Mouse (Mus musculus): ENCODE results near the gene Grb2. TPM values are rescaled to one million over a fixed set of nuclear protein-coding genes. Genes with fewer than 3 reads are reported as not detected.

Gene Grb2
- total RNA-seq, 2 experiments from 2014 or later = 181 to 192 TPM

- DNase-seq = no peak
These were observed 65.1 kb downstream of the Grb2 start for GRCm38 (mm10) chr11:115643265-115643664.

GRCm38 (mm10) chr11:115642705-115643104 lies 65.7 kb downstream of the Grb2 start:
- no peak for DNase-seq

GRCm38 (mm10) chr11:115641664-115642036 lies 66.7 kb downstream of the Grb2 start:
- no peak for DNase-seq

DNA sequence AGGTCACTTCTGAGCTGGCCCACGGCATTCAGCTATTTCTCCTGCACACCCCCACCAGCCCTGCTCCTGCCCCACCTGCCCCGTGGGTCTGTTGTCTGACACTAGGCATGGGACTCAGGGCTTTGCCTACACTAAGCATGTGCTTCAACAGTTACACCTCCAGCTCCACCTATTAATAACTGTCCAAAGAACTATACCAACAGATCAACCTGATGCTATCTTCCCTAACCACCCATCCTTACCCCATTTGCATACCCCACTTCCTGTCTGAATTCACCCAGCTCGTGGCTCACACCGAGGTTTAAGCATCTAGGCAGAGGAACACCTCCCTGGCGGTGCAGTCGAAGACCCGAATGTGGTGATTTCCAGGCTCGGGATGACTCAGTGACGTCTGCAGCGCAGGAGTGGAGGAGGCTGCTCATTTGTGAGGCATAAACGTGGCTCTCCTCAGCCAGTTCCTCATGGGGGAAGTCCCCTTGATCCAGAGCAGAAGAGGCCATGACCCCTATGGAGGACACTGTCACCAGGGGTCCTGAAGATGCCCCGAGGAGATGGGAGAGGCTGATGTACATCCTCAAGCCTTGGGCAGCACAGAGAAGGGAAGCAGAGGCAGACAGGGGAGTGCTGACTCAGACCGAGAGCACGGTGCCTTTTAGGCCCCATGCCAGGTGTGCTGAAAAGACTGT lies 67.3 kb downstream of the Grb2 start:
- no peak for DNase-seq

DNA sequence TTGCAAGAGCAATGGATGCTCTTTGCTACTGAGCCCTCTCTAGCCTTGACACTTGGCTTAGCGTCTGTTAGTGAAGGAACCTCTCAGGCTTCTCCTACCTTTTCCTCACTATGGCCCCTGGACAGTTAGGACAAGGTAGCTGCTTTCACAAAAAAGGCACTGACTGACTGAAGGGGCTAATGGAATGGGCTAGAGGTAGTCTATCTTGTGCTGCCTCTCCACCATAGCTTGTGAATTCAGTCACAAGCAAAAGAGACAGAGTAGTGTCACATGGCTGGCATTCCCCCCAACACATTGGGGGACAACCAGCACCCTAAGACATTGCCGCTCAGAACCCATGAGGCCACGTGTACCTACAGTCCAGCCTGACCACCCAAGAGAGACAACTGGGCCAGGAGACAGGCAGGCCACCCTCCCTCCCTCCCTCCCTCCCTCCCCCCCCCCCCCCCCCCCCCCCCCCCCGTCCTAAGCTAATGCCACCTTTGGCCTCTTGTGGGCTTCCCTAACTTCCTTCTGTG lies 68.0 kb downstream of the Grb2 start:
- DNase-seq = no peak

DNA sequence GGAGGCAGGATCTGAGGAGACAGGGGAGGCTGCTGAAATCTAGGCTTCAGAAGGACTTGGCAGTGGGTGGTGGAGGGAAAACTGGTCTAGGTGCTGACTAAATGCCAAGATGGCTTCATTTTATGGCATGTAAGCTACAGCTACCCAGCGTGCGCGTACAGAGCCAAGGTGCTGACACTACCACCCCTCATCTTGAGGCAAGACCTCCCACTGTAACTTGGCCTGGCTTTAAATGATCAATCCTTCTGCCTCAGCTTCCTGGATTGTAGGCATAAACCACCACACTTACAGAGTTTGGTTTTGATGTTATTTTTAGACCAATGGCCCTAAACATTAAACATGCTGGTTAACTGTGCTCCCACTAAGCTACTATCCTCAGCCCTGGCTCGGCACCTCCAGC lies 68.9 kb downstream of the Grb2 start:
- DNase-seq = no peak

DNA sequence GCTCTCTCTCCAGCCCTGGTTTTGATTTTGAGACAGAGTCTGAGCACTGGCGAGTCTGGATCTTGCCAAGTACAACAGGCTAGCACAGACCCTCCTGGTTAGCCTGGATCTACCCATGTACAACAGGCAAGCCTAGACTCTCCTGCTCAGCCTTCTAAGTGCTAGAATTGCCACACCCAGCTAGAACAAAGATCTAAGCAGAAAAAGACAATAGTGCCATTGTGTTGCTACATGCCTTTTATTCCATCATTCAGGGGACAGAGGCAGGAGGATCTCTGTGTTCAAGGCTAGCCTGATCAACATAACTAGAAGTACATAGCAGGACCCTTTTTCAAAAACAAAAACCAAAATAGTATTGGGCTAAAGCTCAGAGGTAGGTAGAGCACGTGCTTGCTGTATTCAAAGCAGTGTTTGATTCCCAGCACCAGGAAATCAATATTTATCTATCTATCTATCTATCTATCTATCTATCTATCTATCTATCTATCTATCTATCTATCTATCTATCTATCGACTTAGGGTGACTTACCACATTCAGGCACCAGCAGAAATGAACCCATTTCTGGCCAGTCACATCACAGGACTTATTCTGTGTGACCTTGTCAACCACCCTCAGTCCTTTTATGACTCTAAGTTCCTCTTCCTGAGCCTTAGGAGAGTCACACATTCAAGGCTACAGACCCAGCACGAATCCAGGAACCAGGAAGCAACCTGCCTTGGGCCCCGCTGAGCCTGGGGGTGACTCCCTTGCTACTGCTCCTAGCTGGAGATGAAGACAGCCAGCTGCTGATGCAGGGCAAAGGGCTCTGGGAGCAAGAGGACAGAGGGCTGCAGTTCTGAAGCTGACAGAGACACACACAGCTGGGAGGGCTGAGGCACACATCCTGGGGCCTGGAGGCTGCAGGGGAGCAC lies 69.6 kb downstream of the Grb2 start:
- no peak for DNase-seq

DNA sequence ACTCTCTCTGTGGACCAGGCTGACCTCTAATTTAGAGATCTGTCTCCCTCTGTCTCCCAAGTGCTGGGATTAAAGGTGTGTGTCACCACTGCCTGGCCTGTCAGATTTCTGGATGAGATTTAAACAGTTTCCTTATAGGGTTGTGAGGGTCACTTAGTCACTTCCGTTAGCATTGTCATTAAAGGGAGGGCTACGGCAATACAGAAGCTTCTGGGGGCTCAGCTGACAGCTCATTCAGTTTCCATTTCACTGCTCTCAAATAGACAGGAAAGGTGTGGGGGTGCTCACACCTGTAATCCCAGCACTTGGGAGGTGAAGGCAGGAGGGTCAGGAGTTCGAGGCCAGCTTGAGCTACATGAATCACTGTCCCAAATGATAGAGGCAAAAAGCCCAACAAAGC lies 71.4 kb downstream of the Grb2 start:
- no peak for DNase-seq

- no peak for DNase-seq
These were observed 72.9 kb downstream of the Grb2 start for GRCm38 (mm10) chr11:115635484-115635883.

DNA sequence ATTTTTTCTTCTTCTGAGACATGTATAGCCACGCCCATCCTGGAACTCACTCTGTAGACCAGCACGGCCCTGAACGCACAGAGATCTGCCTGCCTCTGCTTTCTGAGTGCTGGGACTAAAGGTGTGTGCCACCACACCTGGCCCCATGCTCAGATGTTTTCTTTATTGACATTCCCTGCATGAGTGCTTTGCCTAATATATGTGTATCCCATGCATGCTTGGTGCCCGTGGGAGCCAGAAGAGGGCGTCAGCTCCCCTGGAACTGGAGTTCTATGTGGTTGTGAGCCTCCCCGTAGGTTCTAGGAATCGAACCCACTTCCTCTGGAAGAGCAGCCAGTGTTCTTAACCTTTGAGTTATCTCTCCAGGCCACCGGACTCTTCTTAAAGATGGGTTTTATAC lies 73.4 kb downstream of the Grb2 start:
- DNase-seq = no peak

DNA sequence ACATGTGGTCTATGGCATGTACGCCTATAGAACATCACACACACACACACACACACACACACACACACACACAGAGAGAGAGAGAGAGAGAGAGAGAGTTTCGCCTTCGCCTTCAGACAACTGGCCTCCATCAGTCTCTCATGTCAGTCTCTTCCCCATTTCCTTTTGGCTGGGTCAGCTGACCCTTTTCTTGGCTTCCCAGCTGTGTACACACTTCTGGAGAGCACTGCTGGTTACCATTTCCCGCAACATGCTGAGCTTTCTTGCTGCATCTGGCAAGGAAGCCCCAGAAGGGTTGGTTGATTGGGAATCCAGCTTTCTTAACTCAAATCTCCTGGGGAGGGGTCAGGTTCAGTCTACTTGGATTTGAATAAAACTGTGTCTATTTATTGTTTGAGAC lies 74.3 kb downstream of the Grb2 start:
- no peak for DNase-seq

GRCm38 (mm10) chr11:115632862-115633261 lies 75.5 kb downstream of the Grb2 start:
- no peak for DNase-seq

DNA sequence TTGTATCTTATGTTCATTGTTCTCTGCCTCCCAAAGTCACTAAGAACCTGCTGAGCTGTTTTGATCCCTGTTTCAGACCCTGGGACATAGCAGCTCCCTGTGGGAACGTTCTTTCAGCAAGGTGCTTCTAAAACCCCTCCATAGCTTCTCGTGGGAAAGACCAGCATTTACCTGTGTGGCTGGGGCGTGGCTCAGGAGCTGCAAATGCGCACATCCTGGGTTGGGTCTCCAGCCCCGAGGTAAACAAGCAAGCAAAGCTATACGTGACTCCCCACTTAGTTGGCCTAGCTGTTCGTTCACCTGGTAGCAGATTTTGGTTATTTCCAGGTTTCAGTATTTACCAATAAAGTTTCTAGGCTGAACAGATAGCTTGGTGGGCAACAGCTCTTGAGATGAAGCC lies 76.2 kb downstream of the Grb2 start:
- no peak for DNase-seq

DNA sequence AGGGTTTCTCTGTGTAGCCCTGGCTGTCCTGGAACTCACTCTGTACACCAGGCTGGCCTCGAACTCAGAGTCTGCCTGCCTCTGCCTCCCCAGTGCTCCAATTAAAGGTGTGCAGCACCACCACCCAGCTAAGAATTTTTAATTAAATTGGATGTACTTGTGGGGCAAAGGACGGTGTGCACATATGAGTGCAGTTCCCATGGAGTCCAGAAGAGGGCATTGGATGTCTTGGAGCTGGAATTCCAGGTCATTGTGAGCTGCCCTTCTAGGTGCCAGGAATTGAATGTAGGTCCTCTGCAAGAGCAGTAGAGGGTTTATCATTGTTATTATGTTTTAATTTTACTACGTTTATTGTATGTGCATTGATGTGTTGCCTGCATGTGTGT lies 76.9 kb downstream of the Grb2 start:
- DNase-seq = no peak

- no peak for DNase-seq
These were observed 77.6 kb downstream of the Grb2 start for GRCm38 (mm10) chr11:115630532-115631504.

- no peak for DNase-seq
These were observed 78.5 kb downstream of the Grb2 start for GRCm38 (mm10) chr11:115629734-115630531.

DNA sequence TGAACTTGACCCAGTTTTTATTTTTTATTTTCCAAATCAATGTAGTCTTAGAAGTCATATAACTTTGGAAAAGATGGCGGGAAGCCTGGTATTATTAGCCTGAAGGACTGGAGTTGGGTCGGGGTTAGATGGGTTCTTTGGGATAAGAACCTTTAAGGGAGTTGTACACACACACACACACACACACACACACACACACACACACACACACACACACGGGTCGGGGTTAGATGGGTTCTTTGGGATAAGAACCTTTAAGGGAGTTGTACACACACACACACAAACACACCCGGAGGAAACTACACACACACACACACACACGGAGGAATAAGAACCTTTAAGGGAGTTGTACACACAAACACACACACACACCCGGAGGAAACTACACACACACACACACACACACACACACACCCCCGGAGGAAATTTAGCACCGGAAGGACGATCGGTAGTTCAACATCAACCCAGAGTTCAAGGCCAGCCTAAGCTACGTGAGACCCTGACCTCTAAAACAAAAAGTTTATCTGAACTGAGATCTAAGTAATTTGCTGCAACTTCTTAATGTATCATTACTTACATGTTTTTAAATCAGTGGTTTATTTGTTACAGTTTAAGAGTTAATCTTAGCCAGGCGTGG lies 79.8 kb downstream of the Grb2 start:
- no peak for DNase-seq

- peak; percentile 99 for DNase-seq
These were observed 80.5 kb downstream of the Grb2 start, which contains the start of gene Slc25a19 for GRCm38 (mm10) chr11:115627705-115628464. Gene Slc25a19 (minus strand): TSS chr11:115628295.

GRCm38 (mm10) chr11:115626824-115627616 lies 81.4 kb downstream of the Grb2 start:
- DNase-seq = no peak
